Mouse (Mus musculus) left cerebral cortex, postnatal 14 days (tissue): ENCODE results near the gene Olfr586. TPM values are rescaled to one million over a fixed set of nuclear protein-coding genes. Genes with fewer than 3 reads are reported as not detected.

Experiments
- DNase-seq, 2 experiments: peaks; one replicate each; pipeline ENCODE4 v3.0.0; 2021 to 2022; ENCODE audit warnings: low spot score in 2 of 2, mixed read lengths in 1 of 2
- intact Hi-C: fragments of 180-260 bp; cut with DNase I; formaldehyde crosslinking; loops from one replicate; pipeline ENCODE4 v1.15.1; 2025
- long read RNA-seq, 2 experiments: library from polyadenylated mRNA; stranded (forward); transcript quantifications; one replicate each; pipeline ENCODE4 v2.0.0; 2021
- total RNA-seq, 2 experiments: library from RNA; stranded (reverse); gene quantifications; 2 replicates each; pipeline ENCODE4 v1.2.3; 2021

Olfr586 gene
- total RNA-seq, result not detected
- long read RNA-seq, experiment 1, result 0 reads
- long read RNA-seq, experiment 2, result 0 reads

DNA sequence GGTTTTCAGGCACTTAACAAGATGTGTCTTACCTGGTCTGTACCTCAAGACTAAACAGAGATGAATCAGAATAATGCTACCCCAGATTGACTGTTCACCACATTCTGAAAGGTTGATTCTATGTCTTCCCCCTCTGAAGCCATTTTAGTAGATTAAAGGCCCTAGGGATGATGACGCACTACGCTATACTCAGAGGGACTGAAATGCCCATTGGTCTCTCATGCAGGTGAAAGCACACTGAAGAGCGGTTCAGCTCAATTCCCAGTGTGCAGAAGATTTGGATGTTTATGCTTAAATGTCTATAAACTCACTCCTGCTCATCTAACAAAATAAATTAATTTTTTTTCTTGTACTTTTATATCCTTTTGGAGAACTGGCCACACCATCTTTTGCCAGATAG, at the start of gene Olfr586:
Gene Olfr586 (minus strand): TSS at position 101 of the 400 bp plus-strand sequence.
- intact Hi-C loops, result no loop called here
- DNase-seq, result no peak

DNA sequence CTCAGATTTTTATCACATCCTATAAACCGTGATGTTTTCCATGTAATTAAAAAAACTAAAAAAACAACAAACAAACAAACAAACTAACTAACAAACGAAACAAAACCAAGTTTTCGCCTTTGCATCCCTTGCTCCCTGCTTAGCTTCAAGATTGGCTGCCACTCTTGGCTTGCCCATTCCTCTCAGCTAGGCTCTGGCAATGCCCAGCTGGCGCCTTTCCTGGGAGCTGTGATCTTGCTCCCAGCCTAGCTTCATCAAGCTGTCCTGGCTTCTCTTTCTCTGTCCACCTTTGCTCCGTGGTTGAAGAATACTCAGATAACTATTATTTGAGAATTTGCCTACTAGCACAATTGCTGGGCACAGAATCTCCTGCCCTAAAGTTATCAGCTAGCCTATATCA, 44.3 kb upstream of the Olfr586 start:
- intact Hi-C loops, result no loop called here
- DNase-seq, result no peak

DNA sequence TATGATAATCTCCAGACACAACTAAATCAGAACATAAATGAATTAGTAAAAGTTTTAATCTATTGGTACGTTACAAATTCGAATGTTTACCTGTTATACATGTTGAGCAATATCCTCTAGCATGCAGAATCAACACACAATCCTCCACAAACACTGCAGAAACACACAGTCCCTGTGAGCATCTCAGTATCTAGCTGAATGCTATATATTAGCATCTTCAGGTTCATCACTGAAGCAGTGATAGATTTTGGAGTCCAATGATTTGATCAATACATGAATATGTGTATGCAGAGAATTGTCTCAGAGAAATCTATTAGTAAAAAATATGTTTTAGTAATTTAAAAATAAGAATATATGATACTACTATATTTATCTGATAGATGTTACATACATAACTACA, 30.8 kb upstream of the Olfr586 start, which contains the start of gene Olfr589:
Gene Olfr589 (minus strand): TSS at position 101 of the 400 bp plus-strand sequence.
- intact Hi-C loops, result no loop called here
- DNase-seq, result no peak

DNA sequence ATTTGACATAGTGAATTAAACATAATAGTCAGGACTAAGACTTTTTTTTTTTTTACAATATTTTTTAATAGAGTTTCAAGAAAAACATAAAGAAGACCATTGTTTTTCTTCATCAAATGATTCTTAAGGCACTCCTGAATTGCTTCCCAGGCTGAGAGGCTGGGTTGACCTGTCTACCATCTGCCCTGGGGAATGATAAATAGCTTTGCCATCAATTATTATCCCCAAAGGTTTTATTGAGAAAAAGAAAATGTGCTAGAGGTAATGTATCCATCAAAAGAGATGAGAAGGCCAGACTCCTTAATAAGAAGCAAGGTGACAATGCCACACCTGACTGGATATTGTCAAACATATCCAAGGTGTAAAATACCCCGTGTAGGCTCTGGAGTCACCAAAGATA, 15.1 kb upstream of the Olfr586 start, which contains the start of gene Olfr588-ps1:
Gene Olfr588-ps1 (plus strand): TSS at position 301 of the 400 bp plus-strand sequence.
- no peak for DNase-seq
- intact Hi-C loops, result no loop called here

DNA sequence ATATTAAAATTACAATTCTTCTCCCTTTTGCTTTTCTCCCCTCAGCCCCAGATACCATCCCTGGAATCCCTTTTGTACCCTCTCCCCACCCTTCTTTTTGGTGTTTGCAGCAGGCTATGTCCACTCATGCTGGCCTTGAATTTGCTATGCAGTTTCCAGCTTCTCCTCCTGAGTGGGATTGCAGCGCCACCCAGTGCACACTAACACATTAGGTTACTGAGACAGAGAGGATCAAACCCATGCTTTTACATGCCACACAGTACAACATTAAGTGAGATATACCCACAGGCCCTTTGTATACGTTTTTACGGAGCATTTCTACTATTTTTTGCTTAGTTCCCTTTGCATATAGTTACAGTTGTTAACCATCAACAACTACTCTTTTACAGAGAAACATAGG, 6.0 kb downstream of the Olfr586 start:
- peak in 1 of 2 experiments; percentile 6 for DNase-seq
- intact Hi-C loops, result no loop called here

DNA sequence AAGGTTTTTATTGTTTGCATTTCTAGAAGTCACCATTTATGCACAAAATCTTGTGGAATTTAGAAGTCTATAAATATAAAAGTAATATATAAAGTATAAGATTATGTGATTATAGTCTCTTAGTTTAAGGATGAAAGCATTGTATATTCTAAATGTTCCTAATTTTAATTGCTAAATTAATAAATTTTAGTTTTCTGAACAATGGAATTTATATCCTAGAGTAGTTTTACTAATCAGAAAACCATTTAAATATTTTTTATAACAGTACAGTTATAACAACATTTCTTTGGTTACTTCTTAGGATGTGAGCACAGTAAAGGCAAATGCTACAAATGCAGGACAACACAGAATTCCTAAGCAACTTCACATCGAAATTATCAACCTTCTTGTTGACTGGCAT, 28.0 kb downstream of the Olfr586 start, which contains the start of gene Olfr585:
Gene Olfr585 (plus strand): TSS at position 301 of the 400 bp plus-strand sequence.
- intact Hi-C loops, result no loop called here
- no peak for DNase-seq

DNA sequence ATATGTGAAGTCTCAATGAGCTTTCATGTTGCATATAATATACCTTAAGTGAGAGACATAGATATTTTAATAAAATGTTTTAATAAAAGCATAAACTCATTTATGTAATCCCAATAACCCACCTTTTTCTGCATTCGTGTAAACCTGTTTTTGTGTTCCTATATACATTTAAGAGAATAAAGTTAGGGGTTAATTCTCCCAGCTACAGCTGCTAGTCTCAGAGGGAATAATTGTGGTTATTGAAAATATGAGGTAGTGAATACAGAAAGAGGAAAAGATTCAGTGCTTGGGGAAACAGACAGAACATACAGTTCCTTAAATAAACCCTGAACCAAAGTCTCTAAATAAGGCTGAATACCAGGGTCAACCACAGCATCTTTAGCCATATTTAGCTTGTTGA, 43.9 kb downstream of the Olfr586 start, which contains the start of gene Olfr584:
Gene Olfr584 (plus strand): TSS at position 301 of the 400 bp plus-strand sequence.
- no peak for DNase-seq
- intact Hi-C loops, result no loop called here

Other genes with a start within 250 kb of the Olfr586 start
- gene Olfr568, start 248.5 kb downstream of the Olfr586 start, total RNA-seq, result not detected
- not detected for gene Olfr569, start 234.8 kb downstream of the Olfr586 start, total RNA-seq
- not detected for gene Olfr570, start 231.1 kb downstream of the Olfr586 start, total RNA-seq
- not detected for gene Olfr571, start 208.1 kb downstream of the Olfr586 start, total RNA-seq
- gene Olfr572, start 201.2 kb downstream of the Olfr586 start, total RNA-seq, result not detected
- not detected for gene Olfr573-ps1, start 183.1 kb downstream of the Olfr586 start, total RNA-seq
- not detected for gene Olfr574, start 177.2 kb downstream of the Olfr586 start, total RNA-seq
- gene Olfr575, start 166.9 kb downstream of the Olfr586 start, total RNA-seq, result not detected
- not detected for gene Olfr576, start 163.0 kb downstream of the Olfr586 start, total RNA-seq
- not detected for gene Olfr577, start 149.7 kb downstream of the Olfr586 start, total RNA-seq
- not detected for gene Olfr578, start 136.3 kb downstream of the Olfr586 start, total RNA-seq
- not detected for gene Olfr582, start 87.6 kb downstream of the Olfr586 start, total RNA-seq
- gene Olfr583, start 74.3 kb downstream of the Olfr586 start, total RNA-seq, result not detected
- not detected for gene Olfr584, start 43.8 kb downstream of the Olfr586 start, total RNA-seq
- gene Olfr585, start 27.9 kb downstream of the Olfr586 start, total RNA-seq, result not detected
- gene Olfr588-ps1, start 15.2 kb upstream of the Olfr586 start, total RNA-seq, result not detected
- not detected for gene Olfr589, start 30.7 kb upstream of the Olfr586 start, total RNA-seq
- gene Olfr591, start 52.7 kb upstream of the Olfr586 start, total RNA-seq, result not detected
- not detected for gene Olfr592, start 59.2 kb upstream of the Olfr586 start, total RNA-seq
- not detected for gene Olfr593, start 86.2 kb upstream of the Olfr586 start, total RNA-seq
- not detected for gene Olfr594, start 91.4 kb upstream of the Olfr586 start, total RNA-seq
- gene Usp17ld, start 126.9 kb upstream of the Olfr586 start, total RNA-seq, result not detected
- gene Olfr596, start 180.0 kb upstream of the Olfr586 start, total RNA-seq, result not detected
- gene Olfr597, start 190.7 kb upstream of the Olfr586 start, total RNA-seq, result not detected
- gene Olfr598, start 197.9 kb upstream of the Olfr586 start, total RNA-seq, result not detected
- gene Olfr599, start 210.3 kb upstream of the Olfr586 start, total RNA-seq, result not detected
- not detected for gene Olfr600, start 224.0 kb upstream of the Olfr586 start, total RNA-seq
- not detected for gene Olfr601, start 237.0 kb upstream of the Olfr586 start, total RNA-seq